Comparison of ENCODE assay signal across 10 mouse cellular contexts in the genomic region with DNA sequence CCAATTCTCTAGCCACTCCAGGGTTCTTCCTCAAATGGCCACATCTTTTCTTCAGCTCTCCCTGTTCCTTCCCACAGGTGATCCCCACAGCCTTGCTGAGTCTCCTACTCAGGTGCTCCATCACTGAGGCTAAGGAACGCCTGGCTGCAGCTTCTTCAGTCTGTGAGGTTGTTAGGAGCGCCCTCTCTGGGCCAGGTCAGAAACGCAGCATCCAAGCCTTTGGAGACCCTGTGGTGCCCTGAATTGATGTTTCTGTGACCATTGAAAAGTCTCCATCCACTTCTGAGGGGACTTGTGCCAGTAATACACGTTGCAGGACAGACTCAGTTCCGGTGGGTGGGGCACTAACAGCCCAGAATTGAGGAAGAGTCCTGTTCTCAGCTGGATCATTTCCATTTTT. TPM values are rescaled to one million over a fixed set of nuclear protein-coding genes. Genes with fewer than 3 reads are reported as not detected.
DNase-seq lines count a peak whose midpoint lies in the region; ATAC-seq and TF ChIP-seq lines count a peak whose summit lies in the region.
"Had no signal": no experiment of that assay in that cellular context is flagged by ENCODE, and none has a peak within 500 bp of the region (broad histone marks: within the 10 kb centered on the region; RNA-seq: fewer than 3 reads in every experiment).

No protein-coding gene starts in this region.

- H3K4me1 ChIP-seq in heart, postnatal 0 days (ENCODE audit: control insufficient read depth, insufficient read depth), result no peaks in the 10 kb centered on the region
- no peaks in the 10 kb centered on the region for H3K4me1 ChIP-seq in liver, embryonic 14.5 days (replicated peaks; ENCODE audit: control insufficient read depth in 2 of 2, insufficient read depth in 2 of 2, low read length in 1 of 2)
- no peaks in the 10 kb centered on the region for H3K4me1 ChIP-seq in midbrain, embryonic 14.5 days (ENCODE audit: control insufficient read depth, insufficient read depth, low read length)
- H3K4me1 ChIP-seq: embryonic facial prominence, embryonic 12.5 days had no signal

- no peak for DNase-seq in heart, postnatal 0 days (ENCODE audit: low spot score)
- no peak for DNase-seq in heart, postnatal 4 days
- peak; percentile 36 for DNase-seq in thymus, postnatal 0 days (ENCODE audit: low spot score)
- DNase-seq in thymus, adult 18-20 months, result no peak
- DNase-seq in liver, embryonic 14.5 days (ENCODE audit: low read depth in 3 of 3, low spot score in 3 of 3), result no peak
- DNase-seq in gastrocnemius, postnatal 25 days, result no peak
- DNase-seq in midbrain, embryonic 14.5 days, result no peak
- DNase-seq in urinary bladder, adult 2 months (ENCODE audit: low spot score), result no peak

- no peak for ATAC-seq in heart, postnatal 0 days (ENCODE audit: insufficient read depth, low read depth)
- no peak for ATAC-seq in liver, embryonic 14.5 days (ENCODE audit: insufficient read depth)
- ATAC-seq in midbrain, embryonic 14.5 days (ENCODE audit: low FRiP score, low TSS enrichment), result no peak

- no peaks in the 10 kb centered on the region for H3K36me3 ChIP-seq in heart, postnatal 0 days (replicated peaks; ENCODE audit: control insufficient read depth, insufficient read depth, low read length)
- H3K36me3 ChIP-seq in liver, embryonic 14.5 days (replicated peaks; ENCODE audit: control insufficient read depth, insufficient read depth, low read depth), result no peaks in the 10 kb centered on the region
- H3K36me3 ChIP-seq in midbrain, embryonic 14.5 days (ENCODE audit: control insufficient read depth, insufficient read depth, low read length), result no peaks in the 10 kb centered on the region
- H3K36me3 ChIP-seq: embryonic facial prominence, embryonic 12.5 days had no signal

- H3K9ac ChIP-seq in heart, postnatal 0 days (replicated peaks; ENCODE audit: low read depth, low read length), result no peak overlapping the region
- no peak overlapping the region for H3K9ac ChIP-seq in liver, embryonic 14.5 days (replicated peaks)
- no peak overlapping the region for H3K9ac ChIP-seq in midbrain, embryonic 14.5 days (replicated peaks; ENCODE audit: low read length)
- H3K9ac ChIP-seq: embryonic facial prominence, embryonic 12.5 days had no signal

- no peak overlapping the region for H3K27ac ChIP-seq in heart, postnatal 0 days (ENCODE audit: low read depth)
- no peak overlapping the region for H3K27ac ChIP-seq in liver, embryonic 14.5 days
- H3K27ac ChIP-seq in midbrain, embryonic 14.5 days (replicated peaks; ENCODE audit: low read depth, low read length), result no peak overlapping the region
- H3K27ac ChIP-seq: embryonic facial prominence, embryonic 12.5 days had no signal

- H3K4me2 ChIP-seq in heart, postnatal 0 days (ENCODE audit: low read depth, low read length), result no peak overlapping the region
- H3K4me2 ChIP-seq in liver, embryonic 14.5 days (ENCODE audit: low read depth), result no peak overlapping the region
- H3K4me2 ChIP-seq in midbrain, embryonic 14.5 days (ENCODE audit: low read length), result no peak overlapping the region
- H3K4me2 ChIP-seq: embryonic facial prominence, embryonic 12.5 days had no signal

- TF ChIP-seq CTCF in heart, postnatal 0 days (IDR thresholded peaks at IDR 0.05; ENCODE audit: low read depth), result peak; percentile 17; the same call in 1 of the 2 replicates
- 0 out of 2 replicates have a peak, but pooled peaks have one; percentile 34 for TF ChIP-seq CTCF in liver, embryonic 14.5 days (IDR thresholded peaks at IDR 0.05; ENCODE audit: low read depth)

- no peaks in the 10 kb centered on the region for H3K27me3 ChIP-seq in heart, postnatal 0 days (ENCODE audit: control insufficient read depth, insufficient read depth, low read length)
- no peaks in the 10 kb centered on the region for H3K27me3 ChIP-seq in liver, embryonic 14.5 days (ENCODE audit: control insufficient read depth, insufficient read depth, low read length)
- no peaks in the 10 kb centered on the region for H3K27me3 ChIP-seq in midbrain, embryonic 14.5 days (ENCODE audit: control insufficient read depth, insufficient read depth, low read length)
- H3K27me3 ChIP-seq: embryonic facial prominence, embryonic 12.5 days had no signal

- WGBS in heart, postnatal 0 days, result 23% methylated on average over 5 of the region's 5 CpGs
- WGBS in liver, embryonic 14.5 days (ENCODE audit: insufficient replicate concordance), result 14% methylated on average over 5 of the region's 5 CpGs
- WGBS in midbrain, embryonic 14.5 days, result 15% methylated on average over 5 of the region's 5 CpGs

- TF ChIP-seq EP300 in heart, postnatal 0 days (IDR thresholded peaks at IDR 0.05; ENCODE audit: low read depth), result no peak
- no peak for TF ChIP-seq EP300 in liver, embryonic 14.5 days (IDR thresholded peaks at IDR 0.05; ENCODE audit: low read depth)

- no peak overlapping the region for H3K4me3 ChIP-seq in heart, postnatal 0 days (ENCODE audit: low read depth, low read length)
- H3K4me3 ChIP-seq in liver, embryonic 14.5 days (ENCODE audit: insufficient read depth in 1 of 2, low read depth in 2 of 2, low read length in 2 of 2), result no peak overlapping the region
- no peak overlapping the region for H3K4me3 ChIP-seq in midbrain, embryonic 14.5 days (replicated peaks; ENCODE audit: low read depth, low read length)
- H3K4me3 ChIP-seq: embryonic facial prominence, embryonic 12.5 days had no signal

- H3K9me3 ChIP-seq in heart, postnatal 0 days (replicated peaks; ENCODE audit: control insufficient read depth, low read length), result no peaks in the 10 kb centered on the region
- no peaks in the 10 kb centered on the region for H3K9me3 ChIP-seq in liver, embryonic 14.5 days (ENCODE audit: control insufficient read depth, low read length)
- no peaks in the 10 kb centered on the region for H3K9me3 ChIP-seq in midbrain, embryonic 14.5 days (ENCODE audit: control insufficient read depth, low read length)
- H3K9me3 ChIP-seq: embryonic facial prominence, embryonic 12.5 days had no signal

RNA-seq across cellular contexts. Expression of gene Gckr, which starts 29.6 kb away (rescaled TPM):
- total RNA-seq in heart, postnatal 0 days (2014; rRNA removed; ENCODE audit: low replicate concordance), result 0.12 TPM in 1 of 2 replicates, not detected in the other
- 0.04 TPM in 1 of 2 replicates, not detected in the other for polyA plus RNA-seq in heart, postnatal 0 days (2015; fragmentation: Nextera tagmentation; extraction: Ambion mirVana)
- total RNA-seq in heart, postnatal 4 days (2021), result not detected
- polyA plus RNA-seq in thymus, postnatal 0 days (2015; fragmentation: Nextera tagmentation; extraction: Ambion mirVana), result 0.04 and 0.06 TPM in 2 replicates
- polyA plus RNA-seq in liver, embryonic 14.5 days (2012; rRNA removed), result 16.3 and 16.4 TPM in 2 replicates
- 13.3 and 16.0 TPM in 2 replicates for polyA plus RNA-seq in liver, embryonic 14.5 days (2014; fragmentation: Nextera tagmentation; extraction: Ambion mirVana)
- total RNA-seq in gastrocnemius, postnatal 25 days (2021), result not detected
- 0.16 and 0.53 TPM in 2 replicates for polyA plus RNA-seq in midbrain, embryonic 14.5 days (2014; fragmentation: Nextera tagmentation; extraction: Ambion mirVana)
- 0.29 and 0.39 TPM in 2 replicates for polyA plus RNA-seq in urinary bladder, adult 2 months (2012; rRNA removed)
- total RNA-seq: heart, adult 8-10 months had no signal

RNA-seq across cellular contexts. Expression of gene Fndc4, which starts 31.0 kb away (rescaled TPM):
- 21.2 and 27.4 TPM in 2 replicates for total RNA-seq in heart, postnatal 0 days (2014; rRNA removed; ENCODE audit: low replicate concordance)
- 5.4 and 6.2 TPM in 2 replicates for polyA plus RNA-seq in heart, postnatal 0 days (2015; fragmentation: Nextera tagmentation; extraction: Ambion mirVana)
- 1 to 10 TPM; 6.6 to 7.8 TPM for total RNA-seq in heart, postnatal 4 days (2021)
- 2.0 and 2.5 TPM in 2 replicates for polyA plus RNA-seq in thymus, postnatal 0 days (2015; fragmentation: Nextera tagmentation; extraction: Ambion mirVana)
- 4.7 and 5.6 TPM in 2 replicates for polyA plus RNA-seq in liver, embryonic 14.5 days (2012; rRNA removed)
- polyA plus RNA-seq in liver, embryonic 14.5 days (2014; fragmentation: Nextera tagmentation; extraction: Ambion mirVana), result 3.3 and 3.7 TPM in 2 replicates
- total RNA-seq in gastrocnemius, postnatal 25 days (2021), result 1 to 10 TPM; 1.5 to 3.1 TPM
- polyA plus RNA-seq in midbrain, embryonic 14.5 days (2014; fragmentation: Nextera tagmentation; extraction: Ambion mirVana), result 86.9 and 128 TPM in 2 replicates
- 14.7 and 17.6 TPM in 2 replicates for polyA plus RNA-seq in urinary bladder, adult 2 months (2012; rRNA removed)

RNA-seq across cellular contexts. Expression of gene Ift172, which starts 35.9 kb away (rescaled TPM):
- 30.3 and 40.9 TPM in 2 replicates for total RNA-seq in heart, postnatal 0 days (2014; rRNA removed; ENCODE audit: low replicate concordance)
- 14.6 and 16.5 TPM in 2 replicates for polyA plus RNA-seq in heart, postnatal 0 days (2015; fragmentation: Nextera tagmentation; extraction: Ambion mirVana)
- 10 to 100 TPM; 27.1 to 38.4 TPM for total RNA-seq in heart, postnatal 4 days (2021)
- 10.6 and 12.9 TPM in 2 replicates for polyA plus RNA-seq in thymus, postnatal 0 days (2015; fragmentation: Nextera tagmentation; extraction: Ambion mirVana)
- 3.6 and 3.7 TPM in 2 replicates for polyA plus RNA-seq in liver, embryonic 14.5 days (2012; rRNA removed)
- 3.1 and 3.3 TPM in 2 replicates for polyA plus RNA-seq in liver, embryonic 14.5 days (2014; fragmentation: Nextera tagmentation; extraction: Ambion mirVana)
- 10 to 100 TPM; 21.0 to 24.4 TPM for total RNA-seq in gastrocnemius, postnatal 25 days (2021)
- polyA plus RNA-seq in midbrain, embryonic 14.5 days (2014; fragmentation: Nextera tagmentation; extraction: Ambion mirVana), result 26.7 and 28.1 TPM in 2 replicates
- polyA plus RNA-seq in urinary bladder, adult 2 months (2012; rRNA removed), result 36.1 and 39.8 TPM in 2 replicates
